Mouse (Mus musculus): ENCODE results near the gene Psme4. TPM values are rescaled to one million over a fixed set of nuclear protein-coding genes. Genes with fewer than 3 reads are reported as not detected.
A peak's percentile ranks its signal among the peaks of the same experiment; 100 is the strongest.

Gene Psme4
- polyA plus RNA-seq, 1 experiment from 2014 or later: 35.3 TPM

GRCm38 (mm10) chr11:30793753-30794152 is 22.2 kb downstream of the Psme4 start:
- no peak for DNase-seq (ENCODE audit: low spot score)
- Histone ChIP-seq H3K4me1 (ENCODE audit: control insufficient read depth, insufficient read depth, low read length) (no peaks in the 10 kb centered on the region), H3K27me3 (ENCODE audit: control insufficient read depth, insufficient read depth, low read length) (no peaks in the 10 kb centered on the region), H3K36me3 (replicated peaks; ENCODE audit: control insufficient read depth, insufficient read depth, low read depth, low read length) (no peaks in the 10 kb centered on the region), H3K4me2 (ENCODE audit: low read depth, low read length) (no peak overlapping the region), H3K9ac (replicated peaks; ENCODE audit: low read length) (no peak overlapping the region), H3K4me3 (ENCODE audit: low read depth, low read length) (no peak overlapping the region), H3K9me3 (replicated peaks; ENCODE audit: control insufficient read depth, low read length) (no peaks in the 10 kb centered on the region), H3K27ac (replicated peaks; ENCODE audit: low read depth, low read length) (no peak overlapping the region)
- 92% methylated on average over 1 of the region's 1 CpGs for WGBS
- ATAC-seq (replicated peaks; ENCODE audit: insufficient number of reproducible peaks, low FRiP score, low TSS enrichment, low read depth): no peak

- WGBS: 94% methylated on average over 2 of the region's 2 CpGs
- Histone ChIP-seq H3K27ac (replicated peaks; ENCODE audit: low read depth, low read length) (no peak overlapping the region), H3K4me3 (ENCODE audit: low read depth, low read length) (no peak overlapping the region), H3K9ac (replicated peaks; ENCODE audit: low read length) (no peak overlapping the region), H3K4me1 (ENCODE audit: control insufficient read depth, insufficient read depth, low read length) (no peaks in the 10 kb centered on the region), H3K27me3 (ENCODE audit: control insufficient read depth, insufficient read depth, low read length) (no peaks in the 10 kb centered on the region), H3K36me3 (replicated peaks; ENCODE audit: control insufficient read depth, insufficient read depth, low read depth, low read length) (no peaks in the 10 kb centered on the region), H3K4me2 (ENCODE audit: low read depth, low read length) (no peak overlapping the region), H3K9me3 (replicated peaks; ENCODE audit: control insufficient read depth, low read length) (no peaks in the 10 kb centered on the region)
- no peak for ATAC-seq (replicated peaks; ENCODE audit: insufficient number of reproducible peaks, low FRiP score, low TSS enrichment, low read depth)
- DNase-seq (ENCODE audit: low spot score): no peak
These were observed 25.7 kb downstream of the Psme4 start for GRCm38 (mm10) chr11:30797236-30797635.

- DNase-seq (ENCODE audit: low spot score): peak; percentile 59
These were observed 28.0 kb downstream of the Psme4 start for GRCm38 (mm10) chr11:30799496-30799895.

GRCm38 (mm10) chr11:30800091-30800490 is 28.6 kb downstream of the Psme4 start:
- Histone ChIP-seq H3K9ac (replicated peaks; ENCODE audit: low read length) (no peak overlapping the region), H3K4me3 (ENCODE audit: low read depth, low read length) (no peak overlapping the region), H3K9me3 (replicated peaks; ENCODE audit: control insufficient read depth, low read length) (no peaks in the 10 kb centered on the region), H3K36me3 (replicated peaks; ENCODE audit: control insufficient read depth, insufficient read depth, low read depth, low read length) (no peaks in the 10 kb centered on the region), H3K4me2 (ENCODE audit: low read depth, low read length) (no peak overlapping the region), H3K27me3 (ENCODE audit: control insufficient read depth, insufficient read depth, low read length) (no peaks in the 10 kb centered on the region), H3K27ac (replicated peaks; ENCODE audit: low read depth, low read length) (no peak overlapping the region), H3K4me1 (ENCODE audit: control insufficient read depth, insufficient read depth, low read length) (no peaks in the 10 kb centered on the region)
- DNase-seq (ENCODE audit: low spot score) (no peak), ATAC-seq (replicated peaks; ENCODE audit: insufficient number of reproducible peaks, low FRiP score, low TSS enrichment, low read depth) (no peak)

More at GRCm38 (mm10) chr11:30799496-30799895, 28.0 kb downstream of the Psme4 start:
- Histone ChIP-seq H3K36me3 (replicated peaks; ENCODE audit: control insufficient read depth, insufficient read depth, low read depth, low read length) (no peaks in the 10 kb centered on the region), H3K9ac (replicated peaks; ENCODE audit: low read length) (no peak overlapping the region), H3K9me3 (replicated peaks; ENCODE audit: control insufficient read depth, low read length) (no peaks in the 10 kb centered on the region), H3K4me3 (ENCODE audit: low read depth, low read length) (no peak overlapping the region), H3K4me2 (ENCODE audit: low read depth, low read length) (no peak overlapping the region), H3K27me3 (ENCODE audit: control insufficient read depth, insufficient read depth, low read length) (no peaks in the 10 kb centered on the region), H3K4me1 (ENCODE audit: control insufficient read depth, insufficient read depth, low read length) (no peaks in the 10 kb centered on the region), H3K27ac (replicated peaks; ENCODE audit: low read depth, low read length) (no peak overlapping the region)
- no peak for ATAC-seq (replicated peaks; ENCODE audit: insufficient number of reproducible peaks, low FRiP score, low TSS enrichment, low read depth)
- WGBS: 70% methylated on average over 1 of the region's 1 CpGs

GRCm38 (mm10) chr11:30802421-30802820 is 30.9 kb downstream of the Psme4 start:
- WGBS: 81% methylated on average over 1 of the region's 1 CpGs

GRCm38 (mm10) chr11:30821116-30821515 is 49.6 kb downstream of the Psme4 start:
- Histone ChIP-seq H3K9me3 (replicated peaks; ENCODE audit: control insufficient read depth, low read length) (no peaks in the 10 kb centered on the region), H3K27ac (replicated peaks; ENCODE audit: low read depth, low read length) (no peak overlapping the region), H3K4me2 (ENCODE audit: low read depth, low read length) (no peak overlapping the region), H3K36me3 (replicated peaks; ENCODE audit: control insufficient read depth, insufficient read depth, low read depth, low read length) (no peaks in the 10 kb centered on the region; the same call in 1 of the 2 replicates), H3K27me3 (ENCODE audit: control insufficient read depth, insufficient read depth, low read length) (no peaks in the 10 kb centered on the region), H3K4me3 (ENCODE audit: low read depth, low read length) (no peak overlapping the region), H3K9ac (replicated peaks; ENCODE audit: low read length) (no peak overlapping the region), H3K4me1 (ENCODE audit: control insufficient read depth, insufficient read depth, low read length) (no peaks in the 10 kb centered on the region)
- no peak for DNase-seq (ENCODE audit: low spot score)
- 95% methylated on average over 5 of the region's 5 CpGs for WGBS
- ATAC-seq (replicated peaks; ENCODE audit: insufficient number of reproducible peaks, low FRiP score, low TSS enrichment, low read depth): no peak

More at GRCm38 (mm10) chr11:30802421-30802820, 30.9 kb downstream of the Psme4 start:
- H3K4me2 ChIP-seq (ENCODE audit: low read depth, low read length): no peak overlapping the region
- DNase-seq (ENCODE audit: low spot score) (no peak), ATAC-seq (replicated peaks; ENCODE audit: insufficient number of reproducible peaks, low FRiP score, low TSS enrichment, low read depth) (no peak)
- no peaks in the 10 kb centered on the region for H3K9me3 ChIP-seq (replicated peaks; ENCODE audit: control insufficient read depth, low read length)
- H3K4me3 ChIP-seq (ENCODE audit: low read depth, low read length): no peak overlapping the region
- no peaks in the 10 kb centered on the region for H3K4me1 ChIP-seq (ENCODE audit: control insufficient read depth, insufficient read depth, low read length)
- no peak overlapping the region for H3K9ac ChIP-seq (replicated peaks; ENCODE audit: low read length)
- no peaks in the 10 kb centered on the region for H3K27me3 ChIP-seq (ENCODE audit: control insufficient read depth, insufficient read depth, low read length)
- no peak overlapping the region for H3K27ac ChIP-seq (replicated peaks; ENCODE audit: low read depth, low read length)
- H3K36me3 ChIP-seq (replicated peaks; ENCODE audit: control insufficient read depth, insufficient read depth, low read depth, low read length): no peaks in the 10 kb centered on the region

GRCm38 (mm10) chr11:30838793-30839192 is 67.3 kb downstream of the Psme4 start:
- H3K9me3 ChIP-seq (replicated peaks; ENCODE audit: control insufficient read depth, low read length): no peaks in the 10 kb centered on the region
- no peak for ATAC-seq (replicated peaks; ENCODE audit: insufficient number of reproducible peaks, low FRiP score, low TSS enrichment, low read depth)
- no peak for DNase-seq (ENCODE audit: low spot score)
- WGBS: 94% methylated on average over 2 of the region's 2 CpGs
- peaks cover 2% of the 10 kb centered on the region for H3K36me3 ChIP-seq (replicated peaks; ENCODE audit: control insufficient read depth, insufficient read depth, low read depth, low read length)
- H3K4me3 ChIP-seq (ENCODE audit: low read depth, low read length): no peak overlapping the region
- no peaks in the 10 kb centered on the region for H3K4me1 ChIP-seq (ENCODE audit: control insufficient read depth, insufficient read depth, low read length)
- no peak overlapping the region for H3K9ac ChIP-seq (replicated peaks; ENCODE audit: low read length)
- H3K27ac ChIP-seq (replicated peaks; ENCODE audit: low read depth, low read length): no peak overlapping the region
- no peak overlapping the region for H3K4me2 ChIP-seq (ENCODE audit: low read depth, low read length)
- H3K27me3 ChIP-seq (ENCODE audit: control insufficient read depth, insufficient read depth, low read length): no peaks in the 10 kb centered on the region

- Histone ChIP-seq H3K4me1 (ENCODE audit: control insufficient read depth, insufficient read depth, low read length) (no peaks in the 10 kb centered on the region), H3K9me3 (replicated peaks; ENCODE audit: control insufficient read depth, low read length) (no peaks in the 10 kb centered on the region), H3K4me3 (ENCODE audit: low read depth, low read length) (no peak overlapping the region), H3K9ac (replicated peaks; ENCODE audit: low read length) (no peak overlapping the region), H3K36me3 (replicated peaks; ENCODE audit: control insufficient read depth, insufficient read depth, low read depth, low read length) (no peaks in the 10 kb centered on the region; the same call in 1 of the 2 replicates), H3K4me2 (ENCODE audit: low read depth, low read length) (no peak overlapping the region), H3K27me3 (ENCODE audit: control insufficient read depth, insufficient read depth, low read length) (no peaks in the 10 kb centered on the region), H3K27ac (replicated peaks; ENCODE audit: low read depth, low read length) (no peak overlapping the region)
- 90% methylated on average over 1 of the region's 1 CpGs for WGBS
- DNase-seq (ENCODE audit: low spot score): no peak
- no peak for ATAC-seq (replicated peaks; ENCODE audit: insufficient number of reproducible peaks, low FRiP score, low TSS enrichment, low read depth)
These were observed 72.8 kb downstream of the Psme4 start for GRCm38 (mm10) chr11:30844355-30844754.
